Mouse (Mus musculus): ENCODE measurements around the gene Lyzl4.

GRCm38 (mm10) chr9:121630627-121631026, 11.3 kb downstream of the Lyzl4 start:
- TF ChIP-seq CTCF (IDR thresholded peaks at IDR 0.05; ENCODE audit: control insufficient read depth, insufficient read depth, low read length) (no peak), POLR2A (IDR thresholded peaks at IDR 0.05; ENCODE audit: borderline replicate concordance, control insufficient read depth, low read depth, low read length) (no peak)

All from bone marrow, adult 2 months (tissue).